29 mouse cellular contexts compared by ENCODE assay signal in the genomic region with DNA sequence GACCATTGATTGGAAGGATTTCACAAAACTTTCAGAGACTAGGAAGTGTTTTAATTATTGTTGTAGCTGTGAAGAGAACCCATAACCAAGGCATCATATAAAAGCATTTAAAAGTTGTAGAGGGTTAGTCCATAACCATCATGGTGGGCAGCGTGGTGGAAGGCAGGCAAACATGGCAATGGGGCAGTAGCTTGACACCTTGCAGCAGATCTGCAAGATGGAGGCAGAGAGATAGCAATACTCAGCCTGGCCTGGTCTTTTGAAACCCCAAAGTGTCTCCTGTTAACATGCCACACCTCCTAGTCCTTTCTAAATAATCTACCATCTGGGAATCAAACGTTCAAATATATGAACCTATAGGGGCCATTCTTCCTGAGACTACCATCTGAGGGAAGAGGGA. TPM values are rescaled to one million over a fixed set of nuclear protein-coding genes. Genes with fewer than 3 reads are reported as not detected.
DNase-seq lines count a peak whose midpoint lies in the region; ATAC-seq and TF ChIP-seq lines count a peak whose summit lies in the region.
"Had no signal": no experiment of that assay in that cellular context is flagged by ENCODE, and none has a peak within 500 bp of the region (broad histone marks: within the 10 kb centered on the region; RNA-seq: fewer than 3 reads in every experiment).

No protein-coding gene starts in this region.

- 62% methylated on average over 2 of the region's 2 CpGs for WGBS in heart, embryonic 11.5 days (ENCODE audit: insufficient replicate concordance)
- 65% methylated on average over 2 of the region's 2 CpGs for WGBS in heart, embryonic 12.5 days
- WGBS in liver, adult 2 months = 69% methylated on average over 2 of the region's 2 CpGs
- WGBS in liver, postnatal 0 days (ENCODE audit: insufficient replicate concordance) = 43% methylated on average over 2 of the region's 2 CpGs
- WGBS in liver, embryonic 14.5 days (ENCODE audit: insufficient replicate concordance) = 29% methylated on average over 2 of the region's 2 CpGs
- 84% methylated on average over 2 of the region's 2 CpGs for WGBS in embryonic facial prominence, embryonic 10.5 days

- H3K4me2 ChIP-seq in heart, embryonic 11.5 days = no peak overlapping the region
- H3K4me2 ChIP-seq in heart, embryonic 12.5 days = no peak overlapping the region
- no peak overlapping the region for H3K4me2 ChIP-seq in liver, postnatal 0 days (ENCODE audit: low read depth, low read length)
- H3K4me2 ChIP-seq in liver, embryonic 14.5 days (ENCODE audit: low read depth) = no peak overlapping the region
- H3K4me2 ChIP-seq: embryonic facial prominence, embryonic 12.5 days; intestine, embryonic 15.5 days; limb, embryonic 15.5 days; midbrain, embryonic 15.5 days; neural tube, embryonic 15.5 days had no signal

- TF ChIP-seq POLR2A in liver, adult 2 months (IDR thresholded peaks at IDR 0.05; ENCODE audit: extremely low read depth, insufficient read depth, low read length) = no peak

- H3K27me3 ChIP-seq in heart, embryonic 11.5 days (ENCODE audit: control insufficient read depth, insufficient read depth, low read length) = no peaks in the 10 kb centered on the region
- H3K27me3 ChIP-seq in heart, embryonic 12.5 days (replicated peaks) = no peaks in the 10 kb centered on the region
- no peaks in the 10 kb centered on the region for H3K27me3 ChIP-seq in liver, adult 2 months (ENCODE audit: control insufficient read depth, insufficient read depth, low read length)
- H3K27me3 ChIP-seq in liver, postnatal 0 days (ENCODE audit: insufficient read depth, low read length) = no peaks in the 10 kb centered on the region
- H3K27me3 ChIP-seq in liver, embryonic 14.5 days (ENCODE audit: control insufficient read depth, insufficient read depth, low read length) = no peaks in the 10 kb centered on the region
- no peaks in the 10 kb centered on the region for H3K27me3 ChIP-seq in embryonic facial prominence, embryonic 10.5 days (replicated peaks; ENCODE audit: low read depth, poor library complexity, severe bottlenecking)
- H3K27me3 ChIP-seq: embryonic facial prominence, embryonic 12.5 days; intestine, embryonic 15.5 days; limb, embryonic 15.5 days; midbrain, embryonic 15.5 days; neural tube, embryonic 15.5 days had no signal

- peaks cover 15% of the 10 kb centered on the region; the same call in 1 of the 2 replicates for H3K4me1 ChIP-seq in heart, embryonic 11.5 days (ENCODE audit: control insufficient read depth, insufficient read depth, low read length)
- peaks cover 33% of the 10 kb centered on the region for H3K4me1 ChIP-seq in heart, embryonic 12.5 days (replicated peaks)
- H3K4me1 ChIP-seq in liver, adult 2 months (ENCODE audit: control insufficient read depth, insufficient read depth, low read length) = peaks cover 25% of the 10 kb centered on the region
- H3K4me1 ChIP-seq in liver, postnatal 0 days (ENCODE audit: insufficient read depth) = peaks cover 27% of the 10 kb centered on the region
- H3K4me1 ChIP-seq in liver, embryonic 14.5 days (replicated peaks; ENCODE audit: control insufficient read depth in 2 of 2, insufficient read depth in 2 of 2, low read length in 1 of 2) = peaks cover 22 to 41% of the 10 kb centered on the region in 2 experiments
- H3K4me1 ChIP-seq in embryonic facial prominence, embryonic 10.5 days = peaks cover 13% of the 10 kb centered on the region; the same call in 1 of the 2 replicates
- H3K4me1 ChIP-seq: limb, embryonic 15.5 days; midbrain, embryonic 10.5 days; midbrain, embryonic 15.5 days had no signal

- H3K4me3 ChIP-seq in heart, embryonic 11.5 days (ENCODE audit: low read depth, low read length) = no peak overlapping the region
- H3K4me3 ChIP-seq in heart, embryonic 12.5 days = no peak overlapping the region
- no peak overlapping the region for H3K4me3 ChIP-seq in liver, adult 2 months (ENCODE audit: insufficient read depth, low read depth, low read length)
- no peak overlapping the region for H3K4me3 ChIP-seq in liver, postnatal 0 days (ENCODE audit: low read depth, low read length)
- H3K4me3 ChIP-seq in liver, embryonic 14.5 days (ENCODE audit: insufficient read depth in 1 of 2, low read depth in 2 of 2, low read length in 2 of 2) = no peak overlapping the region
- H3K4me3 ChIP-seq in embryonic facial prominence, embryonic 10.5 days = no peak overlapping the region
- H3K4me3 ChIP-seq: embryonic facial prominence, embryonic 12.5 days; hindbrain, embryonic 10.5 days; intestine, embryonic 15.5 days; layer of hippocampus, adult 2 months; left cerebral cortex, adult 2 months; limb, embryonic 10.5 days; limb, embryonic 15.5 days; midbrain, embryonic 10.5 days; midbrain, embryonic 15.5 days; neural tube, embryonic 15.5 days had no signal

- ATAC-seq in heart, embryonic 11.5 days (replicated peaks; ENCODE audit: insufficient number of reproducible peaks, low FRiP score, low TSS enrichment) = no peak
- no peak for ATAC-seq in heart, embryonic 12.5 days (ENCODE audit: insufficient number of reproducible peaks, low FRiP score)
- no peak for ATAC-seq in liver, postnatal 0 days
- ATAC-seq in liver, embryonic 14.5 days (ENCODE audit: insufficient read depth) = no peak
- ATAC-seq: forebrain, embryonic 14.5 days; hindbrain, postnatal 0 days; intestine, embryonic 15.5 days; midbrain, embryonic 15.5 days had no signal

- peaks cover 25% of the 10 kb centered on the region for H3K79me2 ChIP-seq in liver, adult 2 months (ENCODE audit: control insufficient read depth, insufficient read depth, low read length)

- TF ChIP-seq EP300 in liver, postnatal 0 days (IDR thresholded peaks at IDR 0.05; ENCODE audit: low read depth) = no peak
- TF ChIP-seq EP300 in liver, embryonic 14.5 days (IDR thresholded peaks at IDR 0.05; ENCODE audit: low read depth) = no peak

- 0 out of 2 replicates have a peak overlapping the region, but pooled peaks have one; percentile 29 for H3K27ac ChIP-seq in heart, embryonic 11.5 days (ENCODE audit: low read depth, low read length)
- H3K27ac ChIP-seq in heart, embryonic 12.5 days (ENCODE audit: poor library complexity, severe bottlenecking) = no peak overlapping the region
- H3K27ac ChIP-seq in liver, adult 2 months (replicated peaks; ENCODE audit: insufficient read depth, low read depth, low read length) = peak overlapping the region; percentile 45
- H3K27ac ChIP-seq in liver, postnatal 0 days (ENCODE audit: low read depth) = no peak overlapping the region
- H3K27ac ChIP-seq in liver, embryonic 14.5 days = peak overlapping the region; percentile 25
- no peak overlapping the region for H3K27ac ChIP-seq in embryonic facial prominence, embryonic 10.5 days (replicated peaks)
- H3K27ac ChIP-seq: embryonic facial prominence, embryonic 12.5 days; hindbrain, embryonic 10.5 days; hindbrain, postnatal 0 days; intestine, embryonic 15.5 days; layer of hippocampus, adult 2 months; left cerebral cortex, adult 2 months; limb, embryonic 10.5 days; limb, embryonic 15.5 days; midbrain, embryonic 10.5 days; midbrain, embryonic 15.5 days; neural tube, embryonic 15.5 days had no signal

- no peak overlapping the region for H3K9ac ChIP-seq in heart, embryonic 11.5 days (ENCODE audit: low read depth, low read length)
- no peak overlapping the region for H3K9ac ChIP-seq in heart, embryonic 12.5 days
- H3K9ac ChIP-seq in liver, adult 2 months (ENCODE audit: low read depth, low read length) = no peak overlapping the region
- no peak overlapping the region for H3K9ac ChIP-seq in liver, postnatal 0 days (replicated peaks)
- H3K9ac ChIP-seq in liver, embryonic 14.5 days (replicated peaks) = no peak overlapping the region
- H3K9ac ChIP-seq: embryonic facial prominence, embryonic 12.5 days; intestine, embryonic 15.5 days; limb, embryonic 15.5 days; midbrain, embryonic 15.5 days; neural tube, embryonic 15.5 days had no signal

- TF ChIP-seq CTCF in liver, adult 2 months (IDR thresholded peaks at IDR 0.05; ENCODE audit: low read depth, low read length) = no peak
- no peak for TF ChIP-seq CTCF in liver, postnatal 0 days (IDR thresholded peaks at IDR 0.05; ENCODE audit: low read depth)
- TF ChIP-seq CTCF in liver, embryonic 14.5 days (IDR thresholded peaks at IDR 0.05; ENCODE audit: low read depth) = no peak

- H3K36me3 ChIP-seq in heart, embryonic 11.5 days (ENCODE audit: control insufficient read depth, insufficient read depth, low read length) = no peaks in the 10 kb centered on the region
- H3K36me3 ChIP-seq in heart, embryonic 12.5 days = no peaks in the 10 kb centered on the region
- H3K36me3 ChIP-seq in liver, adult 2 months (ENCODE audit: control insufficient read depth, insufficient read depth, low read length) = no peaks in the 10 kb centered on the region
- no peaks in the 10 kb centered on the region for H3K36me3 ChIP-seq in liver, postnatal 0 days (replicated peaks; ENCODE audit: insufficient read depth, low read length)
- H3K36me3 ChIP-seq in liver, embryonic 14.5 days (replicated peaks; ENCODE audit: control insufficient read depth, insufficient read depth, low read depth) = no peaks in the 10 kb centered on the region
- no peaks in the 10 kb centered on the region; the same call in 1 of the 2 replicates for H3K36me3 ChIP-seq in embryonic facial prominence, embryonic 10.5 days (replicated peaks)
- H3K36me3 ChIP-seq: embryonic facial prominence, embryonic 12.5 days; hindbrain, embryonic 10.5 days; intestine, embryonic 15.5 days; limb, embryonic 10.5 days; midbrain, embryonic 15.5 days; neural tube, embryonic 15.5 days had no signal

- no peak for DNase-seq in liver, adult 2 months (ENCODE audit: extremely low read depth, low read depth, low spot score)
- DNase-seq in liver, postnatal 0 days = no peak
- no peak for DNase-seq in liver, embryonic 14.5 days (ENCODE audit: low read depth in 3 of 3, low spot score in 3 of 3)
- DNase-seq in adrenal gland, postnatal 10 days = no peak
- no peak for DNase-seq in embryonic facial prominence, embryonic 10.5 days (ENCODE audit: low spot score)
- DNase-seq: adrenal gland, adult 8-10 months; cerebellum, adult 8-10 months; cerebellum, postnatal 25 days; gastrocnemius, postnatal 14 days; kidney, adult 2 months; kidney, postnatal 36 days; lung, postnatal 36 days; retina, postnatal 1 day; right cerebral cortex, postnatal 14 days had no signal

- H3K9me3 ChIP-seq in heart, embryonic 11.5 days (replicated peaks; ENCODE audit: control insufficient read depth, low read length) = no peaks in the 10 kb centered on the region
- H3K9me3 ChIP-seq in heart, embryonic 12.5 days (replicated peaks) = no peaks in the 10 kb centered on the region
- H3K9me3 ChIP-seq in liver, postnatal 0 days (ENCODE audit: low read length) = no peaks in the 10 kb centered on the region
- H3K9me3 ChIP-seq in liver, embryonic 14.5 days (ENCODE audit: control insufficient read depth, low read length) = no peaks in the 10 kb centered on the region
- no peaks in the 10 kb centered on the region for H3K9me3 ChIP-seq in embryonic facial prominence, embryonic 10.5 days
- H3K9me3 ChIP-seq: embryonic facial prominence, embryonic 12.5 days; G1E; hindbrain, embryonic 10.5 days; intestine, embryonic 15.5 days; limb, embryonic 10.5 days; limb, embryonic 15.5 days; midbrain, embryonic 10.5 days; midbrain, embryonic 15.5 days; neural tube, embryonic 15.5 days had no signal

RNA-seq across cellular contexts. Expression of gene Usp24, which starts 17.6 kb away (rescaled TPM):
- 8.2 and 10.7 TPM in 2 replicates for polyA plus RNA-seq in heart, embryonic 11.5 days (2014; fragmentation: Nextera tagmentation; extraction: Ambion mirVana)
- polyA plus RNA-seq in heart, embryonic 12.5 days (2016; fragmentation: Nextera tagmentation; extraction: Ambion mirVana) = 10.4 and 10.6 TPM in 2 replicates
- 28.8 and 31.0 TPM in 2 replicates for total RNA-seq in liver, adult 2 months (2014; rRNA removed)
- 6.9 and 8.1 TPM in 2 replicates for polyA plus RNA-seq in liver, adult 2 months (2012; rRNA removed)
- polyA plus RNA-seq in liver, postnatal 0 days (2015; fragmentation: Nextera tagmentation; extraction: Ambion mirVana) = 4.7 TPM in 2 replicates
- 4.9 and 6.8 TPM in 2 replicates for polyA plus RNA-seq in liver, embryonic 14.5 days (2012; rRNA removed)
- 6.4 and 7.8 TPM in 2 replicates for polyA plus RNA-seq in liver, embryonic 14.5 days (2014; fragmentation: Nextera tagmentation; extraction: Ambion mirVana)
- total RNA-seq in adrenal gland, postnatal 10 days (2021) = 10 to 100 TPM; 31.0 to 43.6 TPM
- 7.3 and 7.8 TPM in 2 replicates for polyA plus RNA-seq in embryonic facial prominence, embryonic 10.5 days (2016; fragmentation: Nextera tagmentation; extraction: Ambion mirVana)

Comparison
In these comparisons a context has a peak if more than half of its experiments do, and no peak if none do; other contexts are left out.
1. H3K27ac ChIP-seq: peak in heart, embryonic 11.5 days (single experiment), liver, adult 2 months (single experiment) and liver, embryonic 14.5 days (single experiment); none in heart, embryonic 12.5 days (single experiment), liver, postnatal 0 days (single experiment) and embryonic facial prominence, embryonic 10.5 days (single experiment).